Mouse (Mus musculus): ENCODE data around the gene Adam19.

GRCm38 (mm10) chr11:46068756-46069407 is 13.1 kb downstream of the Adam19 start:
- no peak for TF ChIP-seq TCF12 (IDR thresholded peaks at IDR 0.05; ENCODE audit: insufficient read depth, poor library complexity, severe bottlenecking)
- TF ChIP-seq CEBPB (IDR thresholded peaks at IDR 0.05; ENCODE audit: insufficient read depth, poor library complexity, severe bottlenecking): no peak
- no peak for TF ChIP-seq POLR2A (IDR thresholded peaks at IDR 0.05; ENCODE audit: insufficient read length, low read depth)
- TF ChIP-seq MAX (IDR thresholded peaks at IDR 0.05; ENCODE audit: low read depth): no peak
- no peak for TF ChIP-seq MYOG (IDR thresholded peaks at IDR 0.05; ENCODE audit: control insufficient read depth in 1 of 3, insufficient read depth in 1 of 3, insufficient read length in 2 of 3, low read depth in 2 of 3)
- TF ChIP-seq USF1 (IDR thresholded peaks at IDR 0.05; ENCODE audit: low read depth): no peak
- no peak for TF ChIP-seq SRF (IDR thresholded peaks at IDR 0.05; ENCODE audit: control insufficient read depth, insufficient read length, low read depth)
- TF ChIP-seq POLR2AphosphoS2 (IDR thresholded peaks at IDR 0.05; ENCODE audit: insufficient read length, low read depth): no peak

Data from myocyte (in vitro differentiated cells).